Mouse (Mus musculus): ENCODE results near the gene Retnlb.
"Not testable (repeated sequence)": the region's sequence is repeated elsewhere in the genome, so short reads cannot be mapped to it uniquely, and the experiment has no call there.

Retnlb gene

GRCm38 (mm10) chr16:48816695-48817094, at the start of gene Retnlb:
Gene Retnlb (plus strand): TSS chr16:48816856.
- no peak for DNase-seq (ENCODE audit: low spot score)

DNA sequence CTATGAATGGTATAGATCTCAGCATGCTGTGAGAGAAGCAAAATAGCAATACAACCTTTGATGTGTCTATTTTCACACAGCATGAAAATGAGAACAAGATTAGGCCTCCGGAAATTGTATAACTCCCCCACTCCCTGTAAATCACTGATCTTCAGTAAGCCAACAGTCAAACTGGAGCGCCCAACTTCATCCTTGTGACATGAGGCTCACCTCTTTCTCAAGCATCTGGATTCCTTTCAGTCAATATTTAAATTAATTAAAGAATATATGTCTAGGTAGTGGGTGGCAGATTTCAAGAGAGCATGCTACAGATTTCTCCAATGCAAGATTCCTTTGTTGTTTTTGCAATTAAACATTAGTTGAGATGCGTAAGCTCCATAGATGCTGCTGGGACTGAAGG, 47.5 kb upstream of the Retnlb start:
- DNase-seq (ENCODE audit: low spot score): no peak

DNA sequence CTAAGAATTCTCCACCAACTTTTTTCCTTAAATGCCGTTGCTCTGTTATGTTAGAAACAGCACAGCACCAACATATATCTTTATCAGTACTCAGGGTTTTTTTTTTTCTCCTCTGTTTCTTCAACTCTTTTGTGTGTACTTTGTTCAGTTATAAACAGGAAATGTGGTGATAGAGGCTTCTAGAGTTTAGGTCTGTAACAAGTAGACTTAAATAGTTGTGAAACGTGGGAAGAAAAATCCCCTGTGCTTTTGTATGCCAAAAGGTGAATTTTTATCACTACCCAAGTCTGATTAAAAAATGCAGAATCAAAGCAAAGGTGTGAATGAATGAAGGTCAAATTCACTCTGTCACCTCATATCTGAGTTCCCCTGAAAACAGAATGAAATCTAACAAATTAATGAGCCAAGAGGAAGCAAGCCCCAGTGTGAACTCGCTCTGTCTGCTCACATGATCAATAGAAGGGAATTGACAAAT, 44.6 kb upstream of the Retnlb start, which contains the start of gene Trat1:
TSS of gene Trat1 (minus strand) at position 51 of the 475 bp plus-strand sequence.
- no peak for DNase-seq (ENCODE audit: low spot score)

DNA sequence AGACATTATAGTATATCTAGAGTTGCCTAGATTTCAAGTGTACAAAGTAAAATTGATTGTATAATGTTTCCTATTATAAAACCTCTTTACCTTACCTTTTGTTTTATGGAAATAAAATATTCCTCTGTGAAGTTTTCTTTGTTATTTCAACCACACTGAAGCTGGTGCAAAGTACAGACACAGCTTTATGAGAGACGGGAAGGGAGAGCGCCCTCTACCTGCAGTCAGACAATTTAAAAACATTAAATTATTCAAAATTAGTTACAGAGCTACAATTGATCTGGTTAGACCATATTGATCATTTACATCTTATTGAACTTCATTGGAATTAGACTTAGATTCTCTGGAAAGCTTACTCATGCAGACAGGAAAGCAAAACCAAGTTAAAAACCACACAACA, 39.4 kb upstream of the Retnlb start:
- DNase-seq (ENCODE audit: low spot score): no peak

DNA sequence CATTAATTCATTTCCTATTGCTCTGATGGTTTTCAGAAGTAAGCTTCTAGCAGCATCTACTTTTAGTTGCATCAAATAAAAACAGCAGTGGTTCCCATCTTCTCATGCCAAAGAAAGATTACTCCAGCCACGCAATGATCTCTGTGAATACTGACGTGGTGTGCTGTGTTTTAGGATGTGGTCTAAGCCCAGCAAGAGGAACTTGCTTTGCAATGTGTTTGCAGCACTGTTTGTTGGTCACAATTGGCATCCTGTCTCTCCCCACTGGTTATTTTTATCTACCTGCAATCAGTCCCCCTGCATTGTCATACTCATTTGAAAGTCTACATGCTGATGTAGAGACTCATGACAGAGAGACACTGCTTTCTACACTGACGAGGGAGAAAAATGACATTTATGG, 30.4 kb upstream of the Retnlb start:
- no peak for DNase-seq (ENCODE audit: low spot score)

DNA sequence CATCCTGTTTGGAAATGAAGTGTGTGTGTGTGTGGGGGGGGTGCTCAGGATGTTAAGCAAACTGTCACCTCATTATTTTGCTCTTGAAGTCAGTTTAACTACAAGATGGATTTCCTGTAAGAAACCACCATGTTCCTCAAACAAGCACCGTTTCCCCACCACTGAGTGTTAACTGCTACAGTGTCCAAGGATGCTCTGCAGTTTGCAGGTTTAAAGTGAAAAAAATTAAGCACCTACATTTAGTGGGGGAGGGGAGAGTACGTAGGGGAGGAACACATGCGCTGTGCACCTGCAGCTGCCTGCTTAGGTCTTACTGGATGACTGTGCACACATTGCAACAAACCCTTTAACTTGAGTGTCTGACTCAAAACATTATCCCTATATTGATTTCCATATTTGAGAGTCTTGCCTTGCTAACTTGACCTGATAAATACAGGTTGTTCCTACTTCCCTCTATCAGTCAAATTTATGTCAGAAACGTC, 27.9 kb upstream of the Retnlb start:
- DNase-seq (ENCODE audit: low spot score): no peak

DNA sequence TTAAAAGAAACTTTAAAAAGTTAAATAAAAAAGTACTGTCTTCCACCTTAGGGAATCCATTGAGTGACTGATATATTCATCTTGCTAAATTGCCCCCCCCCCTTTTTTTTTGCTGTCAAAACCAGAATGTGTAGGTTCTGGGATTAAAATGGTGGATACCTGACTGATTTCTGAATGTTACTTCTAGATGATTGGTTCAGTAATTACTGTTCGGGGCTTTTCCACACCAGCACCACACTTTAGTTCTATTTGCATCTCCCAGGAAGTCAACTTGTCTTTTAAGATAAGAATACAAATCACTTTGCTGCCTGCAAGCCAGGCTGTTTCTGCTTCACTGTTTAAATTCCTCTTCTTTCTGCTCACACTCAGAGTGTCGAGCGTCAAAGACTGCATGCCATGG, 18.4 kb upstream of the Retnlb start:
- DNase-seq (ENCODE audit: low spot score): no peak

DNA sequence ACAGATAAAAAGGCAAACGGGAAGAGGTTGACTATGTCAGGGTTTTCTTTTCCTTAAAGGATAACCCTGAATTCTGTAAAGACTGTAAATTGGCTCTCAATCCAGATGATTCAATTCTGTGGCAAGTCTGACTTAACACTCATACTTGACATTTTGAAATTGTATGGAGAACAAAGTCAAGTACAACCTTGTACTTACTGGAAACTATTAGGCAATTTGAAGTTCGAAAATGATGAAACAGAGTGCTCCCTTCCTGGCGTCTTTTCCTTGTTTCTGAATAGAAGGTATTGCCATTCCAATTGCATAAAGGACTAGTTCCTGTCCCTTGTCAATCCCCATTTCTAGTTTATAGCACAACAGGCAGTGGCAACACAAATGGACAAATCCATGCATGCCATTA, 17.2 kb upstream of the Retnlb start:
- no peak for DNase-seq (ENCODE audit: low spot score)

- no peak for DNase-seq (ENCODE audit: low spot score)
These were observed 15.8 kb upstream of the Retnlb start for GRCm38 (mm10) chr16:48800906-48801305.

- DNase-seq (ENCODE audit: low spot score): no peak
These were observed 11.2 kb upstream of the Retnlb start for GRCm38 (mm10) chr16:48805412-48805811.

GRCm38 (mm10) chr16:48806521-48806920, 10.1 kb upstream of the Retnlb start:
- no peak for DNase-seq (ENCODE audit: low spot score)

- no peak for DNase-seq (ENCODE audit: low spot score)
These were observed 7.3 kb upstream of the Retnlb start for GRCm38 (mm10) chr16:48809374-48809773.

- DNase-seq (ENCODE audit: low spot score): no peak
These were observed 4.7 kb upstream of the Retnlb start for GRCm38 (mm10) chr16:48811881-48812436.

DNA sequence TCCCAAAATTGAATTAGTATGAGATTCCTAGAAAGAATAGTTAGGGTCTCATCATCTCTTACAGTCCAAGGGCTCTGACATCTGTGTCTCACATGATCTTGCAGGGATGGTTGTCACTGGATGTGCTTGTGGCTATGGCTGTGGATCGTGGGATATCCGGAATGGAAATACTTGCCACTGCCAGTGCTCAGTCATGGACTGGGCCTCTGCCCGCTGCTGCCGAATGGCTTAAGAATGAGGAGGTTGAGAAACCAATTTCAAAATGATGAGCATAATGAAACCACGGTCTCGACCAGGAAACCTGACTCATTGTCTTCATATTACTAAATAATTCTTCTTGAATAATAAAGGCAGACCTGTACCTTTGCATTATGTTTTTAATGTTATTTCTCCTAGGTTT, 1.9 kb downstream of the Retnlb start:
- no peak for DNase-seq (ENCODE audit: low spot score)

DNA sequence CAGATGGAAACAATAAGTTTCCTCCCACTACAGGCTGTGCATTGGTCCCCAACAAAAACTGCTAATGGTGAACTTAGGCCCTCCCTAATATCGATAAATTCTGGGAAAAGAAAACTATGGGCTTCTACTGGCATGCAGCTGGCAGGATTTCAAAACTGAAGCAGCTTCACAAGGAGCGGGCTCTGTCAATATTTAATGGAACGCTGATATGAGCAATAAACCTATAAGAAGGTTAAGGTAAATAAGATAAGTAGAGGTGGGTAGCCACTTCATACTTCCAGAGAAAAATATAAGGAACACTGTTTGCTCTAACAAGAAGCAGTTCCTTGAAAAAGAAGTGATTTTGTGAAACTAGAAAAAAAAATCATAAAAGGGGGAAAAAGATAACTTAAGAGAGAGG, 9.8 kb downstream of the Retnlb start:
- DNase-seq (ENCODE audit: low spot score): no peak

- no peak for DNase-seq (ENCODE audit: low spot score)
These were observed 11.0 kb downstream of the Retnlb start for GRCm38 (mm10) chr16:48827625-48828024.

DNA sequence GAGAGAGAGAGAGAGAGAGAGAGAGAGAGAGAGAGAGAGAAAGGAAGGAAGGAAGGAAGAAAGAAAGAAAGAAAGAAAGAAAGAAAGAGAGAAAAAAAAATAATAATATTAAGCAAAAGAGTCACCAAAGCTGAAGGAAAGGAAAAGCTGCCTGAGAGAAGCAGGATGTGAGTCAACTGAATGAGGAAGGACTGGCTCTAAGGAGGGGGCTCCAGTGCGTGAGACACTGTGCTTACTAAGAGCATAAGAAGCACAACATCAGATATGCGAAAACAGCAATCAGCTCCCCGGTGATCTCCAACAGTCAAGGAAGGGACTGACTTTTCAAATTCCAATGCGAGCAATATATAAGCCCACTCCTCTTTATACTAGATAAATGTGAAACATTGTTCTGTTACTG, 12.4 kb downstream of the Retnlb start:
- no peak for DNase-seq (ENCODE audit: low spot score)

DNA sequence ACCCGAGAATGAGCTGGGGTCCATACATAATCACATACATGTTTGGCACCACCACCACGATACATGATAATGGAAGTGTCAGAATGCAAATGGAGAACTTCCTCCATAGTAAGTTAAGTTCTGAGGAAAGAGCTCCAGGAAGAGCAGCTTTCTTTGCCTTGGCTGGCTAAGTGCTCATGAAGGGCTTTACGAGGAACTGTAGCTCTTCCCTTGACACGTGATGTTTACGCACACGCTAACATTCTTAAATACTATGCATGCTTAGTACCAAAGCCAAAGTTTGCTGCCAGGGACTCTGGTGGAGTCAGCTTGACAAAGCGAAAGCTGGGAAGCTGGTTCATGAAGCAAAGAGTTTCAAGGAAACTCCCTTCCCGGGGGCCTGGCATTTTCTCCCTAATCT, 15.4 kb downstream of the Retnlb start:
- no peak for DNase-seq (ENCODE audit: low spot score)

GRCm38 (mm10) chr16:48833626-48834025, 17.0 kb downstream of the Retnlb start:
- not testable (repeated sequence) for DNase-seq (ENCODE audit: low spot score)

DNA sequence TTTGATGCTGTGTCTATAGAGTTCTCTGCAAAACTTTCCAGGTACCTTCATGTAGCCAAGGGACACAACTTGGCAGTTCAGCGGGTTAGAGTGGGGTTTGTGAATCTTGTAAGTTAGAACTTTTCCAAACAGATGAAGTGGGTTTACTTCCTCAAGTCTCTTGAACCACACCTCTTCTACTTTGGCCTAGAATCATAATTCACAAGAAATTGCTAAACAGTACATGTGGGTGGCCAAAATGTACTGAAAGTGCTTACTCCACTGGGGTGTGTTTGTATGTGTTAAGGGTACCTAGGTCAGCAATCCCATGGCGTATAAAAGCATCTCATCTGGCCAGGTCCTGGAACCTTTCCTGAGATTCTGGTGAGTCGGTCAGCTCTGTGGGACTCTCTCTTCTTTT, 25.6 kb downstream of the Retnlb start, which contains the start of gene Retnla:
TSS of gene Retnla (plus strand) at position 286 of the 400 bp plus-strand sequence.
- DNase-seq (ENCODE audit: low spot score): no peak

DNA sequence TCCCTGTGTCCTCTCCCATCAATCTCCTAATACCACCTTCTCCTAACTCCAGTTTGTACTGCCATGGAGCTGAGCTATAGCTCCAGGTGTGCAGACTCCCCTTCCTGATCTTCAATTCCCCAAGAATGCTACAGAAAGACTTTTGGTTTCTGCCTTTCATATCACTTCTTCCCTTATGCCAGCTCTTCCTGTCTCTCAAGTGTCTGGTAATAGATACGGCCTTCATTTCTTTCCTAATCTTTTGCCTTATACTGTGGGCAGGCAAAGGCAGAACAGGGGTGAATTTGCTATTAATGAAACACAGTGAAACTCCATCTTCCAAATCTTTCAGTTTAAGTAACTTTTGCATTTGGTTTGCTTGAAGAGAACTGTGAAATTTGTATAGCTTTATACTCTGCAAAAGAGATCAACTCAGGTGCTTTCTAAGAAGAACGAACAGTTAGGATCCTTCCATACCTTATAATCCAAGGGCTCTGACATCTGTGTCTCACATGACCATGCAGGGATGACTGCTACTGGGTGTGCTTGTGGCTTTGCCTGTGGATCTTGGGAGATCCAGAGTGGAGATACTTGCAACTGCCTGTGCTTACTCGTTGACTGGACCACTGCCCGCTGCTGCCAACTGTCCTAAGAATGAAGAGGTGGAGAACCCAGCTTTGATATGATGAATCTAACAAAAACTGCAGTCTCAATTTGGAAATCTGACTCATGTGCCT, 27.2 kb downstream of the Retnlb start:
- no peak for DNase-seq (ENCODE audit: low spot score)

- not testable (repeated sequence) for DNase-seq (ENCODE audit: low spot score)
These were observed 48.3 kb downstream of the Retnlb start for GRCm38 (mm10) chr16:48865004-48865403.

DNA sequence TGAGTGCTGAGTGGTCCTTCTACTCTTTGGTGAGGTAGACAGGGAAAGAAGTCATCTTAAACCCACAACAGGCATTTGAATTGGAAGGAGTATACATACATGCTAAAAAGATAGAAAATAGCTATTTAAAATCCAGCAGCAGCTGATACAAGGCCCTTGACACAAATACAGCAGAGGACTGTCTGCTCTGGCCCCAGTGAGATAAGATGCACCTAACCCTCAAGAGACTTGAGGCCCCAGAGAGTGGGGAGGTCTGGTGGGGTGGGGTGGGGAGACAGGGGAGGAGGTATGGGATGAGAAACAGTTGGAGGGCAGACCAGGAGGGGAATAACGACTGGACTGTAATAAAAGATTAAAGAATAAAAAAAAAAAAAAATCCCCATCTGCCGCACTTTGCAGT, 51.0 kb downstream of the Retnlb start:
- no peak for DNase-seq (ENCODE audit: low spot score)

All from left cerebral cortex, adult 11 months (tissue).